Mouse (Mus musculus) gastrocnemius, postnatal 4 days (tissue): ENCODE results near the gene Ankrd24. TPM values are rescaled to one million over a fixed set of nuclear protein-coding genes. Genes with fewer than 3 reads are reported as not detected.

Experiments used
- DNase-seq, 2 experiments: peaks; one replicate each; pipeline ENCODE4 v3.0.0; 2021 to 2022; ENCODE audit warnings: low spot score in 2 of 2, mixed read lengths in 2 of 2
- total RNA-seq, 2 experiments: library from RNA; stranded (reverse); gene quantifications; 2 replicates each; pipeline ENCODE4 v1.2.3; 2021

The Ankrd24 gene
- total RNA-seq, 2 experiments from 2014 or later, result 16.0 to 17.7 TPM

DNA sequence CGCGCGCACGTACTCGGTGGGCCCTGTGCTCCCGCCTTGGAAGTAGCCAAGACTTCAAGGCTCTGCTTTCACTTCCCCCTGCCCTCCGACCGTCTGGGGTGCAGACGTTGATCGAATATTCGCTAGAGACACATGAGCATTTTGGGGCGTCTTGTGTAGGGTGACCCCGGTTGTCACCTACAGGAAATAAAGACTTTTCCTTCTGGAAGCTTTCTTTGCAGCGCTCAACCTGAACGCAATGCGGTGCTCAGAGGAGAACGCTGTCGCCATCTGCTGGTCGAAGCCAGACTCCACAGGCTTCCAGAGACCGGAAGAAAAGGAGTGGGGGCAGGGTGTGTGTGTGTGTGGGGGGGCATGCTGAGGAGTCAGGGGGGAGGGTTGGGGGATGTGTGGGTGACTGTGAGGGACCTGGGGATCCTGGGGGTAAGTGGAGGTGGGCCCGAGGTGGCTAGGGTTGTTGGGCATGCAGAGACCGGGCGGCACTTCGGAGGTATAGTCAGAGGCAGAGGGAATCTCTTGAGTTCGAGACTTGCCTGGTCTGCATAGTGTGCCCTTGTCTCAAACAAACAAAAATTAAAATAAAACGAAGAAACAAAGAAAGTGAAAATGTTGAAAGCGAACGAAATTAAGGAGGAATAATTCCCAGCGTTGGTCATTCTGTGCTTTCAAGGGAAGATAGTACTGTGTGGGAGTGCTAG, 23.2 kb upstream of the Ankrd24 start:
- peak; percentile 68 to 86 for DNase-seq

DNA sequence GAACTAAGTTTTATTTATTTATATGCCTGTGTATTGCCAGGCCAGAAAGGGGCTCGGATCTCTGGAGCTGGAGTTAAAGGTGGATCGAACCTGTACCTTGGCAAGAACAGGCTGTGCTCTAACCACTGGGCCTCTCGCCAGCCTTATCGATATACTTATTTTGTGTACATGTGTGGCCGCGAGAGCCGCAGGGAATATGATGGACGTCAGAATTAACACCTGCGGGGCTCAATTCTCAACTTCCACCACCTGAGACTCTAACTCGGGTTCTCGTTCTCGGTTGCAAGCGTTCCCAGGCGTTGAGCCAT, 22.7 kb upstream of the Ankrd24 start:
- DNase-seq, result no peak

DNA sequence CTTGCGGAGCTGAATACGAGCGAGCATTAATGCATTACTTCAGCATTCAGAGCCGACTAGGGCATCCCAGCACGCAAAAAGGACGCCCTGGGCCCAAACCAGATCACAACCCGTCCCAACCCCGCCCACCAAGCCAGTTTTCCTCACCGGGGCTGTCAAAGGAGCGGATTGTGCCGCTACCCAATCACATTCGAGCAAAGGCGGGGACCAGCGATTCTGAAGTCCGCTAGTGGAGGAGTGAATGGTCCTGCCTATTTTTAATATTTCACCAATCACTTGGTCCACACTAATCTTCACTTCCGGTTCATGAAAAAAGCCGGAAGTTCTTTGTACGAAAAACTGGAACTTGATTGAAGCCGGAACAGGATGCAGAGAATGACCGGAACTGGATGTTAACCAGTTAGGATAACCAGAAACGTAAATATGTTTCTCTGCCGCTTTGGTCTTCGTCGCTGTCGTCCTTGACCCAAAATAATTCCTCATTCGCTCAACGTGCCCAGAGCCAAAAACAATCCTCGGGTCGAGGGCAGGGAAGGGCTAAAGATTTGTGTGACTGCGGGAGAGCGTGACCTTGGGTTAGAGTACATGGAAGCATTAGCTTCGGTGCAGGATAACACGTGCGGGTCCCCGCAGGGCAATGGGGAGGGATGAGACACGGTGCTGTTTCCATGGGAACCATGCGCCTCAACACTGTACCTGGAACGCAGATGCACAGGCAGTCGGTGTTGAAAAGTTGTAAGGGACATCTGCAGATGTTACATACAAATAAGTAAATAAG, 22.2 kb upstream of the Ankrd24 start, which contains the start of gene BC025920:
Gene BC025920 (plus strand): TSS at position 297 of the 778 bp plus-strand sequence.
- peak; percentile 83 to 93 for DNase-seq

DNA sequence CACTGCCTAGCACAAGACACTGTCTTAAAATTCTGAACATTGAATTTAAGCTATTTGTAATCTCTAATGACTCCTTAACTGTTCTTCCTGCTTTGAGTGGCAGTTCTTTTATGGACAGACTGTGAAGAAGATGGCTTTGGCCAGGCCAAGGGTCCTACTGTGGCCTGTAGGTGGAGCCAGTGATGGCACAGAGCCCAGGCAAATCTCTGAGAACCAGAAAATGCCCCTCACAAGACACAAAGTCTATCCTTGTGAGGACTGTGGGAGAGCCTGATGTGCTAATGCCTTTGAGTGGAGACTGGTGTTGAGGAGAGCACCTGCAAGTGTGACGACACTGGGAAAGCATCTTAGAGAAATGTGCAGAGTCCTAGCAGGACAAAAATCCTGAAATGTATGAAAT, 20.0 kb upstream of the Ankrd24 start:
- no peak for DNase-seq

DNA sequence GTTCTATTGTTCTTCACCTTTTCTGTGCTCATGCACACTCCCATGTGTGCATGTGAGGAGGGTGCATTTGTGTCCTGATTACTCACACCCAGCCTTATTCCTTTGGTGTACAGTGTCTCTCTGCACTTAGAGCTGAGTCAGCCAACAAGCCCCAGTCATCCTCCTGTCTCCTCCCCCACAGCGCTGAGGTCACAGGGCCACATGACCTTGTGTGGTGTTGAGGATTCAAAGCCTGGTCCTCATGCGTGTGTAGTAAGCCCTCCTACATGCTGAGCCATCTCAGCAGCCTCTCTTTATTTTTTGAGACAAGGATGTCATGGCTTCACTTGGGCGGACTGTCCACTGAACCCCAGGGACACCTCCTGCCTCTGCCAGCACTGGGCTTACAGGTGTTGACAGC, 15.6 kb upstream of the Ankrd24 start:
- no peak for DNase-seq

DNA sequence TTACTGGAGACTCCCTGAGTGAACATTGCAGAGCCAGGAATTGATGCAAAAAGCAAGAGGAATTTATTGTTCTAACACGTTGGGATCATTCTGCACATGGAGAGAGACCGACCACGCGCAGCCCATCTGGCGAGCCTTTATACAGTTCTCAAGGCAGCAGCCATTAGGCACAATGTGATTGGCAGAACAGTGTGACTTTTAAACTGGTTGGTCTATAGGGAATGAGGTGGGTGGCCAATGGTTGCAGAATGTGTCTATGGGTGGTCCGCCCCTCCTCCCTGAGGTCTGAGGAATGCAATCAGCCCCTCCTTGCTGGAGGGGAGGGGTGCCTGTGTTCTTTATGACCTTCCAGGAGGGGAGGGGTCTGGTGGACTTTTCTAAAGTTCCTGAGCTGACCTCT, 12.9 kb upstream of the Ankrd24 start:
- no peak for DNase-seq

- no peak for DNase-seq
Observed at GRCm38 (mm10) chr10:81619976-81620375, 8.4 kb upstream of the Ankrd24 start.

GRCm38 (mm10) chr10:81620786-81621185, 7.6 kb upstream of the Ankrd24 start:
- DNase-seq, result no peak

- no peak for DNase-seq
Observed at GRCm38 (mm10) chr10:81623441-81623840, 4.9 kb upstream of the Ankrd24 start.

- DNase-seq, result no peak
Observed at GRCm38 (mm10) chr10:81626101-81626993, 2.0 kb upstream of the Ankrd24 start.

GRCm38 (mm10) chr10:81626994-81627835, 1.1 kb upstream of the Ankrd24 start, which contains the start of gene Sirt6:
Gene Sirt6, minus strand, starts transcription at chr10:81627797.
- DNase-seq, result peak; percentile 73 to 88

DNA sequence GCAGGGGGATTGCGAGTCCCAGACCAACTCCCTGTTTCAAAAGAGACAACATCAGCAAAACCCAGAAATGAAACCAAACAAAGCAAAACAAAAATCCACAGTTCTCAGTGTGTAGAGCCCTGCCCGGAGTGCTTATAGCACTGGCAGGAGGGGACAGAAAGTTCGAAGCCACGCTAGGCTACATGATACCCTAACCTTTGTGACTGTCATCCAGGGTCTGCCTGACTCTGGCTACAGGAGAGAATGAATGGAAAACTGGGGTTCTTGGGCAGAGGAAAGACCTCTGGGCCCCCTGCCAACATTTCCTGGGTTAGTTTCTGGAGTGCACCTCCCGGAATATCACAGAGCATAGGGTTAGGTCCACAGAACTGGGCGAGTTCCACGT, 512 bp upstream of the Ankrd24 start:
- peak in 1 of 2 experiments; percentile 36 for DNase-seq

- DNase-seq, result peak; percentile 70 to 82
Observed at GRCm38 (mm10) chr10:81633253-81634099, 5.1 kb downstream of the Ankrd24 start.

DNA sequence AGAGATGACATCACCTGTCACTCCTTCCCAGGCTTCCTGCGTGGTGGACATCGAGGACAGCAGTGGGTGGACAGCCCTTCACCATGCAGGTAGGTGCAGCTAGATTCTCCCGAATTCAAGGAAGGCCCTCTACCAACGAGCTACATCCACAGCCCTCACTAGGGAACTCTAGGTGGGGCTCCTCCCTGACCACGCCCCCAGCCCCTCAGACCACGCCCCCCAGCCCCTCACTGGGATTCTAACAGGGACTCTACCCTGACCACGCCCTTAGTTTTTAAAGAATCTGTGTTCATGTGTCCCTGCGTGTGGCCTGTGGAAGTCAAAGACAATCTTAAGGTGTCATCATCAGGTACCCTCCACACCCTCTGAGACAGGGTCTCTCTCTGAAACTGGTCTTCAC, 8.0 kb downstream of the Ankrd24 start:
- no peak for DNase-seq

DNA sequence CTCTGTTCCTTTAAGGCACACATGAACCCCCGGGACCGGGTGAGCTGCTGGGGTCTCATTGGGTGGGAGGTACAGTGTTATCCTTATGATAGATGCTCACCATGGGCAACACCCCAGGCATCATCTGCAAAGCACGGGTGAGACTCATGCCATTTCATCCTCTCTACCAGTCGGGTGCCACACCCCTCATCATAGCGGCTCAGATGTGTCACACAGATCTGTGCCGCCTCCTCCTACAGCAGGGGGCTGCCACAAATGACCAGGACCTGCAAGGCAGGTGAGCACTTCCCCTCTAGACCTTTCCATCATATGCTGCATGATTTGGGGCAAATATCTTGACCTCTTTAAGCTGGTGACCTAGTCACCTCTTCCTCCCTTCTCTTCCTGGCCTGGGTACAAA, 9.8 kb downstream of the Ankrd24 start:
- no peak for DNase-seq

DNA sequence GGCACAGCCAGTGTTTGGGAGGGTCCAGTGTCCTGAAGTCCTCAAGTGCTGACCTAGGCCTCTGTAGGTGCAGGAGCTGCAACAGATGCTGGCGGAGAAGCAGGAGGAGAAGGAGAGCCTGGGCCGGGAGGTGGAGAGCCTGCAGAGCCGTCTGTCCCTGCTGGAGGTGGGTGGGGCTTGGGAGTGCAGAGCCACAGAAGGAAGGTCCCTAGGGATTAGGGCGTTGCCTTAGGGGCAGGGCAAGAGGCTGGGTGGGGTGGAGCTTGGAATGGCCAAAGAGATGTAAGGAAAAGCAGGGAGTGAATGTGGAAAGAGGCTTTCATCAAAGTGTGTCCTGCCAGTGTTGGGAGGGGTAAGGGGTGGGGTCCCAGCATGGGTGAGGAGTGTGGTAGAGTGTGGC, 12.5 kb downstream of the Ankrd24 start:
- peak in 1 of 2 experiments; percentile 14 for DNase-seq

DNA sequence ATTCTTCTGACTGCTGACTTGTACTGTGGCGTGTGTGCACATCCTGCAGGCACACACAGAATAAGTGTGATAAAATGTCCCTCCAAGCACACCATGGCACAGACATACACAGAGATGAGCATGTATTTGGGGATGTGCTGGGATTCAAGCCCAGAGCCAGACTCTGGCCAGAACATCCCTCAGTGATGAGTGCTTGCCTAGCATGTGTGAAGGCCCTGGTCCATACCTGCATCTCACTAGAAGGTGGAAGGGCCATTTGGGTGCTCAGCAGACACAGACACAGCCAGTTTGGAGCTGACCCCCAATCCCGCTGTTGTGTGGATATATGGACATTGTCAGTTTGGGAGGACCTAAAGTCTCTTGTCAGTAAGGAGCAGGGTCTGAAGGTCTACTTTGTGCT, 13.2 kb downstream of the Ankrd24 start:
- DNase-seq, result peak in 1 of 2 experiments; percentile 10

DNA sequence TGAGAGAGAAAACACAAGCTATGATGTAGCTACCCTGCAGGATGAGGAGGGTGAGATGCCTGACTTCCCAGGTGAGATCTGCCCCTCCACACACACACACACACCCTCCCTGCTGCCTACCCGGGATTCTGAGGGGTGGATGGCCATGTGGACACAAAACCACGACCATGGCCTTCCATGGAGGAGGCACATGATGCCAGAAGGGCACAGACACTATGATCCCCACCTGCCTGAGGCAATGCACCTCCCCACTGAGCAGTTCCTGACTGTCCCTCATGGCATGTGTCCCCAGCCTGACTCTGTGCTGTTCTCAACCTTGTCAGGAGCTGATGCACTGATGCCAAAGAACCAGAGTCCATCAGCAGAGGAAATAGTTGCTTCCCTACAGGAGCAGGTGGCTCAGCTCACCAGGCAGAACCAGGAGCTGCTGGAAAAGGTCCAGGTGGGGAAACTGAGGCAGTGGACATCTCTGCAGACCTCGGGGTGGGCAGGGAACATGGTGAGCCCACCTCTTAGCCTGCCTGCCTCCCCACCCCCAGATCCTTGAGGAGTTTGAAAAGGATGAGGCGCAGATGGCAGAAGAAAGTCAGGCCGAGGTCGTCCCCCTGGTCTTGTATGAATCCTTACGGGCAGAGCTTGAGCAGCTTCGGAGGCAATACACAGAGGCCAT, 13.8 kb downstream of the Ankrd24 start:
- DNase-seq, result peak in 1 of 2 experiments; percentile 16
